Mouse (Mus musculus) heart, adult 2 months (tissue): ENCODE measurements at regions not wholly inside any gene's neighbourhood (a gene's known extent, or its start where the extent isn't known, plus 50 kb on each side); places are given as distances from the start of the nearest gene placed in this dataset.

Experiments used
- DNase-seq, 2 experiments: peaks; one replicate each; pipeline ENCODE4 v3.0.0; 2021
- H3K27ac ChIP-seq: fragments of 200-600 bp; 2 replicates; pipeline ENCODE4 v1.8.1; 2022
- H3K27me3 ChIP-seq: fragments of 200-500 bp; 2 replicates; pipeline ENCODE4 v1.6.1; 2012; ENCODE audit warnings: mild to moderate bottlenecking, low read length, inconsistent platforms, mixed read lengths; ENCODE audit not compliant: control insufficient read depth, insufficient read depth
- H3K36me3 ChIP-seq: fragments of 200-500 bp; 2 replicates; pipeline ENCODE4 v1.6.1; 2012; ENCODE audit warnings: low read length, inconsistent platforms; ENCODE audit not compliant: control insufficient read depth, insufficient read depth
- H3K4me1 ChIP-seq: fragments of 200-500 bp; 2 replicates; pipeline ENCODE4 v1.6.1; 2011; ENCODE audit warnings: low read length; ENCODE audit not compliant: control insufficient read depth, insufficient read depth
- H3K4me3 ChIP-seq: fragments of 200-600 bp; 2 replicates; pipeline ENCODE4 v1.8.1; 2022
- H3K79me2 ChIP-seq: fragments of 200-500 bp; replicated peaks from 2 replicates; pipeline ENCODE4 v1.6.1; 2012; ENCODE audit warnings: mild to moderate bottlenecking, inconsistent platforms, low read length, moderate library complexity, mixed read lengths; ENCODE audit not compliant: control insufficient read depth, insufficient read depth
- H3K9ac ChIP-seq: fragments of 200-500 bp; 2 replicates; pipeline ENCODE4 v1.6.1; 2012; ENCODE audit warnings: low read depth, mild to moderate bottlenecking, control low read depth, inconsistent platforms, low read length, mixed read lengths
- CTCF ChIP-seq: fragments of 200-600 bp; IDR thresholded peaks from 2 replicates; pipeline ENCODE4 v1.8.1; 2022; ENCODE audit warnings: antibody characterized with exemption, mild to moderate bottlenecking, moderate library complexity
- EP300 ChIP-seq: fragments of 200-500 bp; IDR thresholded peaks from 2 replicates; pipeline ENCODE4 v1.6.1; 2011; ENCODE audit warnings: low read depth, low read length, control low read depth; ENCODE audit not compliant: insufficient read depth
- POLR2A ChIP-seq: fragments of 200-500 bp; IDR thresholded peaks from 2 replicates; pipeline ENCODE4 v1.6.1; 2011; ENCODE audit warnings: mild to moderate bottlenecking, low read depth, low read length, control low read depth; ENCODE audit not compliant: insufficient read depth
- WGBS: fragments of 180-500 bp; shearing (Covaris S2); methylation state at CpG from one replicate; pipeline ENCODE4 v1.1.7; 2018; 5-methylcytosine and 5-hydroxymethylcytosine counted together
- intact Hi-C: fragments of 180-260 bp; cut with DNase I; formaldehyde crosslinking; loops from one replicate; pipeline ENCODE4 v1.15.1; 2025

GRCm38 (mm10) chr7:37215498-37215897, 517.6 kb downstream of the Tshz3 start:
- no peaks in the 10 kb centered on the region for H3K36me3 ChIP-seq
- intact Hi-C loops: no loop called here
- WGBS: 90% methylated on average over 6 of the region's 6 CpGs
- no peaks in the 10 kb centered on the region for H3K79me2 ChIP-seq
- H3K27me3 ChIP-seq: no peaks in the 10 kb centered on the region
- H3K4me1 ChIP-seq: no peaks in the 10 kb centered on the region
- H3K27ac ChIP-seq: no peak overlapping the region
- TF ChIP-seq CTCF (no peak), EP300 (no peak), POLR2A (no peak)
- DNase-seq: no peak
- no peak overlapping the region for H3K9ac ChIP-seq
- no peak overlapping the region for H3K4me3 ChIP-seq

GRCm38 (mm10) chr7:37220476-37220875, 522.6 kb downstream of the Tshz3 start:
- Histone ChIP-seq H3K4me3 (no peak overlapping the region), H3K27me3 (no peaks in the 10 kb centered on the region), H3K4me1 (no peaks in the 10 kb centered on the region), H3K27ac (no peak overlapping the region), H3K36me3 (no peaks in the 10 kb centered on the region), H3K9ac (no peak overlapping the region), H3K79me2 (no peaks in the 10 kb centered on the region)
- TF ChIP-seq CTCF (no peak), EP300 (no peak), POLR2A (no peak)
- intact Hi-C loops: no loop called here
- WGBS: 81% methylated on average over 5 of the region's 5 CpGs
- DNase-seq: no peak

GRCm38 (mm10) chr7:37226423-37226822, 528.5 kb downstream of the Tshz3 start:
- 58% methylated on average over 3 of the region's 3 CpGs for WGBS
- intact Hi-C loops: no loop called here

GRCm38 (mm10) chr7:37230641-37231347, 532.9 kb downstream of the Tshz3 start:
- H3K27ac ChIP-seq: no peak overlapping the region
- no peaks in the 10 kb centered on the region for H3K4me1 ChIP-seq
- no peak for DNase-seq
- H3K4me3 ChIP-seq: no peak overlapping the region
- H3K36me3 ChIP-seq: no peaks in the 10 kb centered on the region
- intact Hi-C loops: no loop called here
- TF ChIP-seq POLR2A (no peak), CTCF (no peak), EP300 (no peak)
- 63% methylated on average over 6 of the region's 6 CpGs for WGBS
- H3K27me3 ChIP-seq: no peaks in the 10 kb centered on the region
- no peaks in the 10 kb centered on the region for H3K79me2 ChIP-seq
- no peak overlapping the region for H3K9ac ChIP-seq

More at GRCm38 (mm10) chr7:37226423-37226822, 528.5 kb downstream of the Tshz3 start:
- H3K79me2 ChIP-seq: no peaks in the 10 kb centered on the region
- TF ChIP-seq EP300: no peak
- TF ChIP-seq CTCF: no peak
- TF ChIP-seq POLR2A: no peak
- no peaks in the 10 kb centered on the region for H3K36me3 ChIP-seq
- H3K9ac ChIP-seq: no peak overlapping the region
- H3K4me1 ChIP-seq: no peaks in the 10 kb centered on the region
- no peak for DNase-seq
- H3K27me3 ChIP-seq: no peaks in the 10 kb centered on the region
- H3K27ac ChIP-seq: no peak overlapping the region
- no peak overlapping the region for H3K4me3 ChIP-seq

- no peak overlapping the region for H3K9ac ChIP-seq
- H3K4me1 ChIP-seq: no peaks in the 10 kb centered on the region
- H3K27ac ChIP-seq: no peak overlapping the region
- no peak for TF ChIP-seq CTCF
- TF ChIP-seq EP300: no peak
- TF ChIP-seq POLR2A: no peak
- H3K4me3 ChIP-seq: no peak overlapping the region
- no peaks in the 10 kb centered on the region for H3K79me2 ChIP-seq
- no peaks in the 10 kb centered on the region for H3K27me3 ChIP-seq
- WGBS: 72% methylated on average over 6 of the region's 6 CpGs
- no peaks in the 10 kb centered on the region for H3K36me3 ChIP-seq
- intact Hi-C loops: no loop called here
- DNase-seq: no peak
Observed at GRCm38 (mm10) chr7:37240832-37241231, 532.6 kb downstream of the Zfp536 start.

- 65% methylated on average over 7 of the region's 7 CpGs for WGBS
- Histone ChIP-seq H3K4me1 (no peaks in the 10 kb centered on the region), H3K9ac (no peak overlapping the region), H3K27me3 (no peaks in the 10 kb centered on the region), H3K36me3 (no peaks in the 10 kb centered on the region), H3K79me2 (no peaks in the 10 kb centered on the region), H3K27ac (no peak overlapping the region), H3K4me3 (no peak overlapping the region)
- intact Hi-C loops: no loop called here
- TF ChIP-seq EP300: no peak
- TF ChIP-seq CTCF: no peak
- no peak for TF ChIP-seq POLR2A
- no peak for DNase-seq
Observed at GRCm38 (mm10) chr7:37241781-37242180, 531.7 kb downstream of the Zfp536 start.
